Mouse (Mus musculus) forebrain, embryonic 16.5 days (tissue): ENCODE measurements at regions not wholly inside any gene's neighbourhood (a gene's known extent, or its start where the extent isn't known, plus 50 kb on each side); places are given as distances from the start of the nearest gene placed in this dataset.

ENCODE experiments used
- ATAC-seq: fragments of 200-750 bp; cut with Nextera tagmentation; 2 replicates; pipeline ENCODE4 v1.8.0; 2017; ENCODE audit warnings: mild to moderate bottlenecking, moderate library complexity
- H3K27ac ChIP-seq: fragments of 300-500 bp; sonication (generic); 2 replicates; pipeline ENCODE4 v1.5.1; 2014; ENCODE audit warnings: low read length, control low read depth
- H3K27me3 ChIP-seq: fragments of 300-500 bp; sonication (generic); replicated peaks from 2 replicates; pipeline ENCODE4 v1.6.1; 2014; ENCODE audit warnings: low read length; ENCODE audit not compliant: control insufficient read depth, insufficient read depth
- H3K36me3 ChIP-seq: fragments of 300-500 bp; sonication (generic); 2 replicates; pipeline ENCODE4 v1.6.1; 2014; ENCODE audit not compliant: control insufficient read depth, insufficient read depth
- H3K4me1 ChIP-seq: fragments of 300-500 bp; sonication (generic); replicated peaks from 2 replicates; pipeline ENCODE4 v1.6.1; 2014; ENCODE audit warnings: low read length; ENCODE audit not compliant: control insufficient read depth, insufficient read depth
- H3K4me2 ChIP-seq: fragments of 300-500 bp; sonication (generic); 2 replicates; pipeline ENCODE4 v1.6.1; 2014; ENCODE audit warnings: mild to moderate bottlenecking, low read length, control low read depth
- H3K4me3 ChIP-seq: fragments of 300-500 bp; sonication (generic); replicated peaks from 2 replicates; pipeline ENCODE4 v1.5.1; 2014; ENCODE audit warnings: mild to moderate bottlenecking, low read length, control low read depth
- H3K9ac ChIP-seq: fragments of 300-500 bp; sonication (generic); replicated peaks from 2 replicates; pipeline ENCODE4 v1.6.1; 2014; ENCODE audit warnings: low read depth, low read length, control low read depth
- H3K9me3 ChIP-seq: fragments of 300-500 bp; sonication (generic); 2 replicates; pipeline ENCODE4 v1.6.1; 2016; ENCODE audit warnings: low read length; ENCODE audit not compliant: control insufficient read depth
- WGBS: fragments of 180-500 bp; shearing (Covaris S2); extraction: QIAGEN DNeasy Blood & Tissue Kit; methylation state at CpG from one replicate; pipeline ENCODE4 v1.1.7; 2014; 5-methylcytosine and 5-hydroxymethylcytosine counted together

DNA sequence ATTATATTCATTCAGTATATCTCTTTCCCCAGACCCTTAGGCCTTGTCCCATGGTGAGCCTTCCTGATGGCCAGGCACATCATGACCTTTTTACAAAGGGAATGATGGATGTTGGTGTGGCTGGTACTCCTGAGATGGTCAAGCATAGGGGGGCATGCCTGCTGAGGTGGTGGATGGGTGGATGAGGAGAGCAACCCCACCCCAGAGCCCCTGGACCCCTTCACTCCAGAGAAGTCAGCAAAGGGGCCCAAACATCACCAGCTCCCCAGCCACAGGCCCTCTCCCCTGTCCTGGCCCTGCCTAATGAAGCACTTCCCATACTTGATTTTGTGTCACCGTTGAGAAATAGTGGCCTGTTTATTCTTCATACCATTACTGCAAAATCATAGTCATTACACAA lies 193.7 kb downstream of the Xxylt1 start:
- Histone ChIP-seq H3K27me3 (no peaks in the 10 kb centered on the region), H3K4me2 (no peak overlapping the region), H3K9me3 (no peaks in the 10 kb centered on the region), H3K9ac (no peak overlapping the region), H3K27ac (no peak overlapping the region), H3K36me3 (no peaks in the 10 kb centered on the region), H3K4me3 (no peak overlapping the region), H3K4me1 (peaks cover 7% of the 10 kb centered on the region)
- WGBS: 95% methylated on average over 1 of the region's 1 CpGs
- ATAC-seq: no peak

DNA sequence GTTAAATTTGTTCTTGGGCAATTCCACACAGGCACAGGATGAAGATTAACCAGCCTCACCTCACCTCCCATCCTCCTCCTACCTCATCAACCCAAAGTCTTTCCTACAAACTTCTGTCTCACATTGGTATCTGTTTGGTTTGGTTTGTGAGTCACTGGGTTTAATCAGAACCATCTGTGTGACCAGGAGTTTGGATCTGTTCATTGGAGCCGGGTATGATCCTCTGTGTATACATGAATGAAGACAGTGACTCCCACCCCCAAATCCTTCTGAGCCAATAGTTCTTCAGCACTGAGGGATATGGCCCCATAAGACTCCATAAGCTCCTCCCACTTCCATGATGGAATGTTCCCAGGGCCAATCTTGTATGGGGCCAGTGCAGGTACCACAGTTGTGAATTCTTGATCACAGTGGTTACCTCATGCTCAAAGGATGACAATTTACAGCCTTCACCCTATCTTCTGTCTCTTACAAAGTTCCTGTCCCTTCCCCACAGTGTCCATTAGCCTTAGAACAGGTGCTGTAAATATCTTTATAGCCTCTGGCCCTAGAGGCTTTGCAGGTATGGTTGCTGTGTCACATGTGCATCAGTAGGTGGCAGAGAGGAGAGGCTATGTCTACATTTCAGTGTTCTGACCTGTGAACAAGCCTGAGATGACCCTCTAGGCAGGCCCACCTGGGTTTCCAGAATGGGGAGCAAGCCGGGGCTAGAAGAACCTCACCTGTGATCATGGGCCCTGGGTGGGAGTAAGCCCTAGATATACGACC lies 192.5 kb downstream of the Xxylt1 start:
- Histone ChIP-seq H3K27ac (no peak overlapping the region), H3K27me3 (no peaks in the 10 kb centered on the region), H3K4me3 (no peak overlapping the region), H3K4me1 (peaks cover 3% of the 10 kb centered on the region), H3K36me3 (no peaks in the 10 kb centered on the region), H3K4me2 (no peak overlapping the region), H3K9me3 (no peaks in the 10 kb centered on the region), H3K9ac (no peak overlapping the region)
- no peak for ATAC-seq
- 86% methylated on average over 3 of the region's 3 CpGs for whole genome bisulfite sequencing

DNA sequence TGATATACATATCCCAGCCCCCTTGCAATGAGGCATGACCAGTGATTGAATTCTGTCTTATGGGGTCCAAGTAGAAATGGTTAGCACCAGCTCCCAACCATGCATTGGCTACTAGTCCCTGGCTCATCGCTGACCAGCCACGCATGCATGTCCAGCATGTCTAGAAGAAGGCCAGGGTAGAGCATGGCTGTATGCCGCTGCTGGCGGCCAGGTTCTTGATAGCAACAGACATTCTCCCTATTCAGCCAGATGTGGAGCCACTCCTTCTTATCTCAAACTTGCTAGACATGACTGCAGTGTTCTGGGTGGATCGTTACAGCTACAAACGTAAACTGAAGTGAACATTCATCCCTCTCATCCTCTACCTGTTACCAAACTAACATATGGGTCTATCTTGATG lies 188.6 kb downstream of the Xxylt1 start:
- Histone ChIP-seq H3K4me2 (no peak overlapping the region), H3K4me1 (no peaks in the 10 kb centered on the region), H3K4me3 (no peak overlapping the region), H3K9me3 (no peaks in the 10 kb centered on the region), H3K36me3 (no peaks in the 10 kb centered on the region), H3K27ac (no peak overlapping the region), H3K9ac (no peak overlapping the region), H3K27me3 (no peaks in the 10 kb centered on the region)
- 93% methylated on average over 6 of the region's 6 CpGs for WGBS
- no peak for ATAC-seq

DNA sequence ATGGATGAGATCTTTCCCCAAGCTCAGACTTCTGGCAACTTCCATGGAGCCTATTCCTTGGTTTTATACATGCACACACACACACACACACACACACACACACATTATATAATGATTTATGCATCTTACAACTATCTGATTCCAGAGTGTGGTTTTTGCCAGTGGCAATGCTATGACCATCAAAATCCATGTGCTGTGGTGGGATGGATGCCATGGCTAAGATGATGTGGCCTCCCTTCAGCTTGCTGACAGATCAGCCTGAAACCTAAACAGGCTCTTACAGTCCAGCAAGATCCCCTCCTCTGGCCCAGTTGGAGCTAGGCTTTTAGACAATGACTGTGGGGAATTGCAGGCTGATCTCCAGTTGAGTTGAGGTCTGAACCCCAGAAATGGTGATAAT lies 187.1 kb downstream of the Xxylt1 start:
- no peak for ATAC-seq
- H3K36me3 ChIP-seq: no peaks in the 10 kb centered on the region
- H3K27ac ChIP-seq: no peak overlapping the region
- no peak overlapping the region for H3K4me2 ChIP-seq
- no peaks in the 10 kb centered on the region for H3K27me3 ChIP-seq
- no peak overlapping the region for H3K9ac ChIP-seq
- H3K4me1 ChIP-seq: no peaks in the 10 kb centered on the region
- no peaks in the 10 kb centered on the region for H3K9me3 ChIP-seq
- no peak overlapping the region for H3K4me3 ChIP-seq

DNA sequence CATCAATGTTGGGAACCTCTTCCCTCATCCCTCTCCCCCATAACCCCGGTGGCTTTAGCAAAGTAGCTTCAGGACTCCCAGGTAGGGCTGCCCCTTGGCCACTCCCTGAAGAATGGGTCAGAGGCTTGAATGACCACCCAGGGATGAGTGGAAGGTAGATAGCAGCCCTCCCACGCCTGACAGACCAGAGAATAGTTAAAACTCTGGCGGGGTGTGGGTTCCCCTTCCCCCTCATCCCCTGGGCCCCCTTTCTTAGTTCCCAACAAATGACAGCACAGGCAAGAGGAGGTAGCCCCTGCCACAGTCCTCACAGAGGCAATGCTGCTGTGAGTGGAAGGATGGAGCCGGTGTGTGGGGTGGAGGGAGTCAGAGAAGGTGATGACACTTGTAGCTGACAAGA lies 186.2 kb downstream of the Xxylt1 start:
- Histone ChIP-seq H3K36me3 (no peaks in the 10 kb centered on the region), H3K4me1 (no peaks in the 10 kb centered on the region), H3K4me2 (no peak overlapping the region), H3K4me3 (no peak overlapping the region), H3K27ac (no peak overlapping the region), H3K9ac (no peak overlapping the region), H3K27me3 (no peaks in the 10 kb centered on the region), H3K9me3 (no peaks in the 10 kb centered on the region)
- 85% methylated on average over 4 of the region's 4 CpGs for WGBS
- ATAC-seq: no peak

DNA sequence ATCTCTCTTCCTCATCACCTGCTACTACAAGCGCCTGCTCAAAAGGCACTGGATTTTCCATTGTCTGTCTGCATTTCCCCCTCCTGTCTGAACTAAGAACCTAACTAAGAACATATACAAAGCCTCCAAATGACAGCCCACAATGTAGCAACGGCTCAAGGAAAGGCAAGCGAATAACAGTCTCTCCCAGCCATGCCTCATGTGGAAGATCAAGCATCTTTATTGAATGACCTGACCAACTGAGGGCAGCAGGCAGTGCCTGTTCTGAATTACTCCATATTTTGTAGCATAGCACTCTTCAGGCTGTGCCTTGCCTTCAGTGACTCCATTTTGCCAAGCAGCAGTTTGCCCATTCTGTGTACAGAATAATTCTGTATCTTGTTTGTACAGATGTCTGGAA lies 183.9 kb downstream of the Xxylt1 start:
- no peak for ATAC-seq
- 89% methylated on average over 3 of the region's 3 CpGs for WGBS
- no peak overlapping the region for H3K9ac ChIP-seq

DNA sequence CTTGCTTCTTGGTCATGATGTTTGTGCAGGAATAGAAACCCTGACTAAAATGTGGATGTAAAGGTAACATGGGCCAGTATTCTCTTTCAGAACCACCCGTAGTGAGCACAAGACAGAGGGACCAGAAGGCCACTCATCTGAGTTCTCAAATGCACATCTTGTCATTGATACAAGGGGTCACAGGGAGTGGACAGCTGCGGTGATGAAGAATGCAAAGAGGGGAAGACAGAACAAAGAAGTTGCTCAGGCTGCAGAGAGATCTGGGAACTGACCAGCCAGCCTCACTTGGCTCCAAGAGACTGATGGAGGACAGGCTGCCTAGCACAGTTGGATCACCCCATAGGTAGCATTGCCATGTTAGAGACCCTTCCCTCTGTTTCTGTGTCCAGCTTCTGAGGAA lies 181.1 kb downstream of the Xxylt1 start:
- Histone ChIP-seq H3K27ac (no peak overlapping the region), H3K27me3 (no peaks in the 10 kb centered on the region), H3K4me2 (no peak overlapping the region), H3K36me3 (no peaks in the 10 kb centered on the region), H3K9me3 (peaks cover 6% of the 10 kb centered on the region), H3K9ac (no peak overlapping the region), H3K4me1 (no peaks in the 10 kb centered on the region), H3K4me3 (no peak overlapping the region)
- WGBS: 78% methylated on average over 2 of the region's 2 CpGs
- ATAC-seq: no peak

More for the DNA sequence above, 183.9 kb downstream of the Xxylt1 start:
- no peaks in the 10 kb centered on the region for H3K27me3 ChIP-seq
- H3K9me3 ChIP-seq: no peaks in the 10 kb centered on the region
- no peaks in the 10 kb centered on the region for H3K4me1 ChIP-seq
- no peaks in the 10 kb centered on the region for H3K36me3 ChIP-seq
- no peak overlapping the region for H3K4me2 ChIP-seq
- H3K27ac ChIP-seq: no peak overlapping the region
- H3K4me3 ChIP-seq: no peak overlapping the region

DNA sequence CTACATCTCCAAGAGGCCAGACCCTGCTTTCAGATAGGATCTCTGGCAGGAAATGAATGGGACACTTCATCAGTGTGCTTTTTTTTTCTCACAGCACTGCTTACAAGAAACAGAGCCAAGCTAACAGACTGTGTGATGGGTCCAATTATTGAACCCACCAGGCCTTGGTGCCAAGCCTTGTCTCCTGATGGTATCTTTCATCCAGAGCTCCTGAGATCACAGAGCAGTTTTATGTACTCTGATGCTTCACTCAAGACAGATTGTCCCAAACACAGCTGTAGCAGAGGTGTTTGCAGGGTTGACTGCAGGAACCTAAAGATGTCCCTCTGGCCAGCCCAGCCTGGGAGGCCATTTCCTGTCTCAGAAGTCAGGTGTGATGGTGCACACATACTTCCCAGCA lies 179.9 kb downstream of the Xxylt1 start:
- no peaks in the 10 kb centered on the region for H3K36me3 ChIP-seq
- H3K9me3 ChIP-seq: peaks cover 6% of the 10 kb centered on the region
- H3K27ac ChIP-seq: no peak overlapping the region
- H3K9ac ChIP-seq: no peak overlapping the region
- no peak overlapping the region for H3K4me3 ChIP-seq
- no peaks in the 10 kb centered on the region for H3K4me1 ChIP-seq
- no peak overlapping the region for H3K4me2 ChIP-seq
- no peak for ATAC-seq
- no peaks in the 10 kb centered on the region for H3K27me3 ChIP-seq
